Mouse (Mus musculus): ENCODE measurements around the gene Rpl10l. TPM values are rescaled to one million over a fixed set of nuclear protein-coding genes. Genes with fewer than 3 reads are reported as not detected.

Rpl10l gene
- polyA plus RNA-seq (2015; fragmentation: Nextera tagmentation; extraction: Ambion mirVana), result not detected in 2 replicates

DNA sequence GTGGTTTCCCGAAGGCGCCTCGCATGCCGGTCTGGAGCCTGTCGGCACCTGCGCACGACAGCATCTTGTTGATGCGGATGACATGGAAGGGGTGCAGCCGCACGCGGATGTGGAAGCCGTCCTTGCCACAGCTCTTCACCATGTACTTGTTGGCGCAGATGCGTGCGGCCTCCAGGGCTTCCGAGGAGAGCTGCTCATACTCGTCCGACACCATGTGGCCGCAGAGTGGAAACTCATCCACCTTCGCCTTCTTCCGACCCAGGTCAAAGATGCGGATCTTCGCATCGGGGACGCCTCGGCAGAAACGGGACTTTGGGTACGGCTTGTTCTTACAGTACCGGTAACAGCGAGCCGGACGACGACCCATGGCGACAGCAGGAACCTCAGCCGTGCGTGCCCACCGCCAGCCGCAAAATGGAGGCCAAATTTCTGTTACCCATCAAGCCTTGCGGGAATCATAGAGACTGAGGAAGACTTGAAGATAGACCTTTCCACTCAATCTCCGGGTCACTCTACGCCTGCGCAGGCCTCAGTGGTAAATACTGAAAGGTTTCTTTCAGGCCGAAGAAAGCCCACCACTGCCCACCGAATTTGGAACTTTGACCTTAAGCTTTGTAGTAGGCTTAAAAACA, at the start of gene Rpl10l:
TSS of gene Rpl10l (minus strand) at position 411 of the 632 bp plus-strand sequence.
- ATAC-seq (ENCODE audit: low FRiP score, low TSS enrichment), result no peak
- H3K36me3 ChIP-seq (ENCODE audit: insufficient read depth, low read length), result no peaks in the 10 kb centered on the region
- 97% methylated on average over 44 of the region's 44 CpGs for WGBS
- no peaks in the 10 kb centered on the region for H3K27me3 ChIP-seq (ENCODE audit: insufficient read depth, low read length)
- H3K9me3 ChIP-seq (ENCODE audit: low read length), result peaks cover 9% of the 10 kb centered on the region; the same call in 1 of the 2 replicates
- H3K4me3 ChIP-seq (ENCODE audit: low read length), result no peak within 1 kb of the TSS
- H3K9ac ChIP-seq (replicated peaks; ENCODE audit: low read length), result no peak within 1 kb of the TSS
- H3K4me2 ChIP-seq (replicated peaks; ENCODE audit: low read depth, low read length), result no peak within 1 kb of the TSS
- H3K4me1 ChIP-seq (ENCODE audit: insufficient read depth, low read length), result no peaks in the 10 kb centered on the region
- H3K27ac ChIP-seq (ENCODE audit: low read length), result no peak within 1 kb of the TSS

DNA sequence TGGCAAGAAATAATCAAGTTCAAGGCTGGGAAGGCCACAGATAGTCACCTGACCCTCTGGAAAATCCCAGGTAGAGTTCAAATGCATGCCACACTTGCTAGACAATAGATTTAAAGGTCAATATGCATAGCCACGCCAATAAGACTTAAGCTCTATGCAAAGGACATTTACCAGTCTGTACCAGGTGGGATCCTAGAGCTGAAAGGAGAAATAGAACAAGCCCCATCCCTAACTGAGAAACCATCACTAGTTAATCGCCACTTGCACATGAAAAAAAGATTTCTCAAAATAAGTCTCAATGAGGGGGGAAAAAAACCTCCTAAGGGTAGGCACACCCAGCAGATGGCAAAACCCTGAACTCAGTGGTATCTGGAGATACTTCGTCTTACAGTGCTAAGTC, 8.3 kb downstream of the Rpl10l start:
- H3K9ac ChIP-seq (replicated peaks; ENCODE audit: low read length), result no peak overlapping the region
- no peak for ATAC-seq (ENCODE audit: low FRiP score, low TSS enrichment)
- H3K4me3 ChIP-seq (ENCODE audit: low read length), result no peak overlapping the region
- H3K27me3 ChIP-seq (ENCODE audit: insufficient read depth, low read length), result no peaks in the 10 kb centered on the region
- 89% methylated on average over 3 of the region's 3 CpGs for WGBS
- no peaks in the 10 kb centered on the region for H3K9me3 ChIP-seq (ENCODE audit: low read length)
- H3K36me3 ChIP-seq (ENCODE audit: insufficient read depth, low read length), result no peaks in the 10 kb centered on the region
- no peak overlapping the region for H3K27ac ChIP-seq (ENCODE audit: low read length)
- no peak overlapping the region for H3K4me2 ChIP-seq (replicated peaks; ENCODE audit: low read depth, low read length)
- H3K4me1 ChIP-seq (ENCODE audit: insufficient read depth, low read length), result no peaks in the 10 kb centered on the region

DNA sequence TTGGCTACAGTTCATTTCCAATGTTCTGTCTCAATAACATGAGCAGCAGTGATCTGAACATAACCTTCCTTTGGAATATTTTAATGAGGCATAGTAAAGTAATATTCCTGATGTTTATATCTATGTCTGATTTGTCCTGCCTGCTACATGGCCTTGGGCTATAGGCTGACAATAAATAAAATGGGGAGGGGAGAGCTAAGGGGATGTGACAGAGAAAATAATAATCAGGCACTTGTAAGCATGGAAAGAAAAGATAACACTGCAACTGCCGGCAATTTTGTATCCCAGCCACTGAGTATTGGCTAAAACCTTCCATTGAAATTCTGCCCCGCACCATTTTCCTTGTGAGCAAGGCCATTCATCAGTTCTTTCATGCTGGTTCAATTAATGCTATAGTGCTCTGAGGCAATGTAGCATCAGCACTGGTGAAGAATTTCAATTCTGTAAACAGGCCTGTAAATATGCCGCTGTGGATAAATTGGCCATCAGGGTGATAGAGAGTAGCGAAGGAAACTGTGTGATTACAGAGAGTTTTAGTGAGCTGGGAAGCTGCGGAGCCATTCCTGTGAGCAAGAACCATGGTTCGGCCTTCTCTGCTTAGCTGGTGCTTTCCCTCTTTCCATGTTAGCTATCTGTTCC, 38.6 kb downstream of the Rpl10l start:
- H3K4me1 ChIP-seq (ENCODE audit: insufficient read depth, low read length), result no peaks in the 10 kb centered on the region
- WGBS, result 90% methylated on average over 6 of the region's 6 CpGs
- no peak overlapping the region for H3K4me3 ChIP-seq (ENCODE audit: low read length)
- H3K4me2 ChIP-seq (replicated peaks; ENCODE audit: low read depth, low read length), result no peak overlapping the region
- ATAC-seq (ENCODE audit: low FRiP score, low TSS enrichment), result no peak
- H3K27ac ChIP-seq (ENCODE audit: low read length), result no peak overlapping the region
- H3K9me3 ChIP-seq (ENCODE audit: low read length), result no peaks in the 10 kb centered on the region
- no peaks in the 10 kb centered on the region for H3K36me3 ChIP-seq (ENCODE audit: insufficient read depth, low read length)
- no peaks in the 10 kb centered on the region for H3K27me3 ChIP-seq (ENCODE audit: insufficient read depth, low read length)
- no peak overlapping the region for H3K9ac ChIP-seq (replicated peaks; ENCODE audit: low read length)

DNA sequence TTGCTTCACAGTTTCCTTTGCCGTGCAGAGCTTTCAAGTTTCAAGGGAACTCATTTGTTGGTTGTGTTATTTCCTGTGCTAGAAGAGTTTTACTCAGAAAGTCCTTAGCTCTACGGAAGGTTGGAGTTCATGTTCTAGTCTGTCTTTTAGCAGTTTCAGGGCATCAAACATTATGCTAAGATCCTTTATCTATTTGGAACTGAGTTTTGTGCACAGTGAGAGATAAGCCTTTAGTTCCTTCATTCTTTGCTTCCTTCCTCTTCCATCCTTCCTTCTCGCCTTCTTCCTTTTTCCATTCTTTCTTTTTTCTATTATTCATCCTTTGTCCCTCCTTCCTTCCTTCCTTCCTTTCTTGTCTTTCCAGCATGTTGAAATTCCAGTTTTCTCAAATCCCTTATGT, 50.0 kb downstream of the Rpl10l start:
- Histone ChIP-seq H3K4me2 (replicated peaks; ENCODE audit: low read depth, low read length) (no peak overlapping the region), H3K9me3 (ENCODE audit: low read length) (no peaks in the 10 kb centered on the region), H3K4me3 (ENCODE audit: low read length) (no peak overlapping the region), H3K27me3 (ENCODE audit: insufficient read depth, low read length) (no peaks in the 10 kb centered on the region), H3K4me1 (ENCODE audit: insufficient read depth, low read length) (no peaks in the 10 kb centered on the region), H3K9ac (replicated peaks; ENCODE audit: low read length) (no peak overlapping the region), H3K27ac (ENCODE audit: low read length) (no peak overlapping the region), H3K36me3 (ENCODE audit: insufficient read depth, low read length) (no peaks in the 10 kb centered on the region)
- no peak for ATAC-seq (ENCODE audit: low FRiP score, low TSS enrichment)
- WGBS, result 77% methylated on average over 3 of the region's 3 CpGs
